Mouse (Mus musculus): ENCODE data around the gene Syn3. TPM values are rescaled to one million over a fixed set of nuclear protein-coding genes. Genes with fewer than 3 reads are reported as not detected.
A peak's percentile ranks its signal among the peaks of the same experiment; 100 is the strongest.
"Not testable (repeated sequence)": the region's sequence is repeated elsewhere in the genome, so short reads cannot be mapped to it uniquely, and the experiment has no call there.

The Syn3 gene
- polyA plus RNA-seq, 1 experiment from 2014 or later: 44.1 TPM

DNA sequence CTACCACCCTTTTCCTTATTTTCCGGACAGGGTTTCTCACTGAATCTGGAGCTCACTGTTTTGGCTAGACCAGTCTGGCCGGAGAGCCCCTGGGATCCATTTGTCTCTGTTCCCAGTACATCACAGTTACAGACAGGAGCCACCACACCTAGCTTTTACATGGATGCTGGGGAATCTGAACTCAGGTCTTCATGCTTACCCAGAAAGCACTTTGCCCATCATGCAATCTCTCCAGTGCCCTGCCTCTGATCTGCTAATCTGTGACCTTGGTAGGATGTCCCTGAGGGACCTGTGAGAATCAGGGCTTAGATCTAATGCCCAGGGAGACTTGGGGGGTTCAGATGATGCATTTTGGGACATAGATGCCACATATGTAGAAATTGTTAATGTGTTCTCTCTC is 373.3 kb downstream of the Syn3 start:
- Histone ChIP-seq H3K4me2 (ENCODE audit: low read depth, low read length) (no peak overlapping the region), H3K27me3 (ENCODE audit: control insufficient read depth, insufficient read depth, low read length) (no peaks in the 10 kb centered on the region), H3K36me3 (ENCODE audit: control insufficient read depth, insufficient read depth, low read length) (no peaks in the 10 kb centered on the region), H3K4me1 (ENCODE audit: control insufficient read depth, insufficient read depth, low read length) (no peaks in the 10 kb centered on the region), H3K27ac (ENCODE audit: low read depth, low read length) (no peak overlapping the region), H3K4me3 (ENCODE audit: low read depth, low read length) (no peak overlapping the region), H3K9ac (replicated peaks; ENCODE audit: low read depth, low read length) (no peak overlapping the region), H3K9me3 (ENCODE audit: control insufficient read depth, low read length) (no peaks in the 10 kb centered on the region)
- no peak for ATAC-seq (ENCODE audit: low read depth)
- WGBS: 94% methylated on average over 2 of the region's 2 CpGs

DNA sequence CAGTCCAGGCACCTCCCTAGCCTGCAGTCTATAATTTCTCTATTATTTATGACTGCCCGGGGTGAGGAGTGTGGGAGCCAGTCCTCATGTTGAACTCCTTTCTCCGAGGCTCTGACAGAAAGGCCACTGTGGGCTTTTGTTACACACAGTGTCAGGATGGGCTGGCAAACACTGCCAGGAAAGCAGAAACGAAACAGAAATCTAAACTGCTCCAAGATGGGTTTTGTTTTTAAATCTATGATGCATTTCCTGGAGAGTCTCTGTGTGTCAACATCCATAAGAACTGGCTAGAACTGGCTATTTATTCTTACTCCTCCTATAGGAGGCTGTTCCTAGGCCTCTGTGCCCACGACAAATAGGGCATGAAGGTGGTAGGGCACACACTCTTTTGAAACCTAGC is 374.6 kb downstream of the Syn3 start:
- H3K4me1 ChIP-seq (ENCODE audit: control insufficient read depth, insufficient read depth, low read length): no peaks in the 10 kb centered on the region
- 75% methylated on average over 4 of the region's 4 CpGs for WGBS

GRCm38 (mm10) chr10:86123224-86123623 is 375.5 kb downstream of the Syn3 start:
- Histone ChIP-seq H3K9ac (replicated peaks; ENCODE audit: low read depth, low read length) (no peak overlapping the region), H3K27me3 (ENCODE audit: control insufficient read depth, insufficient read depth, low read length) (no peaks in the 10 kb centered on the region), H3K4me1 (ENCODE audit: control insufficient read depth, insufficient read depth, low read length) (no peaks in the 10 kb centered on the region), H3K27ac (ENCODE audit: low read depth, low read length) (no peak overlapping the region), H3K36me3 (ENCODE audit: control insufficient read depth, insufficient read depth, low read length) (no peaks in the 10 kb centered on the region), H3K9me3 (ENCODE audit: control insufficient read depth, low read length) (no peaks in the 10 kb centered on the region), H3K4me3 (ENCODE audit: low read depth, low read length) (no peak overlapping the region), H3K4me2 (ENCODE audit: low read depth, low read length) (no peak overlapping the region)
- no peak for ATAC-seq (ENCODE audit: low read depth)
- WGBS: 89% methylated on average over 2 of the region's 2 CpGs

More for the DNA sequence above, 374.6 kb downstream of the Syn3 start:
- H3K36me3 ChIP-seq (ENCODE audit: control insufficient read depth, insufficient read depth, low read length): no peaks in the 10 kb centered on the region
- no peak overlapping the region for H3K9ac ChIP-seq (replicated peaks; ENCODE audit: low read depth, low read length)
- no peaks in the 10 kb centered on the region for H3K27me3 ChIP-seq (ENCODE audit: control insufficient read depth, insufficient read depth, low read length)
- H3K4me2 ChIP-seq (ENCODE audit: low read depth, low read length): no peak overlapping the region
- H3K9me3 ChIP-seq (ENCODE audit: control insufficient read depth, low read length): no peaks in the 10 kb centered on the region
- no peak for ATAC-seq (ENCODE audit: low read depth)
- H3K4me3 ChIP-seq (ENCODE audit: low read depth, low read length): no peak overlapping the region
- H3K27ac ChIP-seq (ENCODE audit: low read depth, low read length): no peak overlapping the region

- not testable (repeated sequence) for H3K36me3 ChIP-seq (ENCODE audit: control insufficient read depth, insufficient read depth, low read length); H3K9ac ChIP-seq (replicated peaks; ENCODE audit: low read depth, low read length); ATAC-seq (ENCODE audit: low read depth); H3K4me3 ChIP-seq (ENCODE audit: low read depth, low read length); H3K4me1 ChIP-seq (ENCODE audit: control insufficient read depth, insufficient read depth, low read length); H3K27me3 ChIP-seq (ENCODE audit: control insufficient read depth, insufficient read depth, low read length); H3K27ac ChIP-seq (ENCODE audit: low read depth, low read length); H3K9me3 ChIP-seq (ENCODE audit: control insufficient read depth, low read length); H3K4me2 ChIP-seq (ENCODE audit: low read depth, low read length)
- 93% methylated on average over 10 of the region's 10 CpGs for WGBS
Measured at GRCm38 (mm10) chr10:86122456-86122855, 376.2 kb downstream of the Syn3 start.

- Histone ChIP-seq H3K36me3 (ENCODE audit: control insufficient read depth, insufficient read depth, low read length) (no peaks in the 10 kb centered on the region), H3K4me1 (ENCODE audit: control insufficient read depth, insufficient read depth, low read length) (no peaks in the 10 kb centered on the region), H3K9ac (replicated peaks; ENCODE audit: low read depth, low read length) (no peak overlapping the region), H3K4me3 (ENCODE audit: low read depth, low read length) (no peak overlapping the region), H3K4me2 (ENCODE audit: low read depth, low read length) (no peak overlapping the region), H3K27ac (ENCODE audit: low read depth, low read length) (no peak overlapping the region), H3K9me3 (ENCODE audit: control insufficient read depth, low read length) (no peaks in the 10 kb centered on the region), H3K27me3 (ENCODE audit: control insufficient read depth, insufficient read depth, low read length) (no peaks in the 10 kb centered on the region)
- 81% methylated on average over 2 of the region's 2 CpGs for WGBS
- ATAC-seq (ENCODE audit: low read depth): no peak
Measured at GRCm38 (mm10) chr10:86116268-86116667, 382.4 kb downstream of the Syn3 start.

GRCm38 (mm10) chr10:86114431-86114848 is 384.3 kb downstream of the Syn3 start:
- WGBS: 15% methylated on average over 5 of the region's 5 CpGs
- Histone ChIP-seq H3K9me3 (ENCODE audit: control insufficient read depth, low read length) (no peaks in the 10 kb centered on the region), H3K4me2 (ENCODE audit: low read depth, low read length) (no peak overlapping the region), H3K4me1 (ENCODE audit: control insufficient read depth, insufficient read depth, low read length) (no peaks in the 10 kb centered on the region), H3K4me3 (ENCODE audit: low read depth, low read length) (no peak overlapping the region), H3K27me3 (ENCODE audit: control insufficient read depth, insufficient read depth, low read length) (no peaks in the 10 kb centered on the region), H3K9ac (replicated peaks; ENCODE audit: low read depth, low read length) (no peak overlapping the region), H3K36me3 (ENCODE audit: control insufficient read depth, insufficient read depth, low read length) (no peaks in the 10 kb centered on the region), H3K27ac (ENCODE audit: low read depth, low read length) (no peak overlapping the region)
- ATAC-seq (ENCODE audit: low read depth): no peak

DNA sequence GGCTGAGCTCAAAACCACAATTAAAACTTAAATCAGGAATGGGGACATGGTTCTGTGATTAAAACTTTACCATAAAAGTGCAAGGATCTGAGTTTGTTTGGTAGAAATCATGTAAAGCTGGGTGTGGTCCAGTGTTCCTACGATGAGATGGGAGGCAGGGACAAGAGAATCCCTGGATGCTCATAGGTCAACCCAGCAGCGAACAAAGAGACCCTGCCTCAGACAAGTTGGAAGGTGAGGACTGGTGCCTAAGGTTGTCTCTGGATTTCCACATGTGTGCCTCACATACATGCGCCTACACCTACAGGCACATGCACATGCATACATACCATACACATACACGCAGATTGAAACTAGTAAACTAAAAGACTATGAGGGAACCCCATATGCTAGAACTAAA is 389.9 kb downstream of the Syn3 start:
- H3K4me3 ChIP-seq (ENCODE audit: low read depth, low read length): no peak overlapping the region
- H3K27me3 ChIP-seq (ENCODE audit: control insufficient read depth, insufficient read depth, low read length): no peaks in the 10 kb centered on the region
- no peaks in the 10 kb centered on the region for H3K36me3 ChIP-seq (ENCODE audit: control insufficient read depth, insufficient read depth, low read length)
- no peak for ATAC-seq (ENCODE audit: low read depth)
- no peaks in the 10 kb centered on the region for H3K9me3 ChIP-seq (ENCODE audit: control insufficient read depth, low read length)
- 93% methylated on average over 4 of the region's 4 CpGs for WGBS
- H3K4me1 ChIP-seq (ENCODE audit: control insufficient read depth, insufficient read depth, low read length): no peaks in the 10 kb centered on the region
- H3K9ac ChIP-seq (replicated peaks; ENCODE audit: low read depth, low read length): no peak overlapping the region
- no peak overlapping the region for H3K27ac ChIP-seq (ENCODE audit: low read depth, low read length)
- no peak overlapping the region for H3K4me2 ChIP-seq (ENCODE audit: low read depth, low read length)

- WGBS: 84% methylated on average over 4 of the region's 4 CpGs
- no peaks in the 10 kb centered on the region for H3K36me3 ChIP-seq (ENCODE audit: control insufficient read depth, insufficient read depth, low read length)
- no peaks in the 10 kb centered on the region for H3K4me1 ChIP-seq (ENCODE audit: control insufficient read depth, insufficient read depth, low read length)
- H3K27ac ChIP-seq (ENCODE audit: low read depth, low read length): no peak overlapping the region
- H3K9ac ChIP-seq (replicated peaks; ENCODE audit: low read depth, low read length): no peak overlapping the region
- H3K4me3 ChIP-seq (ENCODE audit: low read depth, low read length): no peak overlapping the region
- H3K27me3 ChIP-seq (ENCODE audit: control insufficient read depth, insufficient read depth, low read length): no peaks in the 10 kb centered on the region
- H3K9me3 ChIP-seq (ENCODE audit: control insufficient read depth, low read length): no peaks in the 10 kb centered on the region
- ATAC-seq (ENCODE audit: low read depth): no peak
- no peak overlapping the region for H3K4me2 ChIP-seq (ENCODE audit: low read depth, low read length)
Measured at GRCm38 (mm10) chr10:86107681-86108080, 391.0 kb downstream of the Syn3 start.

- Histone ChIP-seq H3K27me3 (ENCODE audit: control insufficient read depth, insufficient read depth, low read length) (no peaks in the 10 kb centered on the region), H3K36me3 (ENCODE audit: control insufficient read depth, insufficient read depth, low read length) (no peaks in the 10 kb centered on the region), H3K27ac (ENCODE audit: low read depth, low read length) (no peak overlapping the region), H3K4me3 (ENCODE audit: low read depth, low read length) (no peak overlapping the region), H3K9ac (replicated peaks; ENCODE audit: low read depth, low read length) (no peak overlapping the region), H3K4me1 (ENCODE audit: control insufficient read depth, insufficient read depth, low read length) (no peaks in the 10 kb centered on the region), H3K9me3 (ENCODE audit: control insufficient read depth, low read length) (no peaks in the 10 kb centered on the region; the same call in 1 of the 2 replicates), H3K4me2 (ENCODE audit: low read depth, low read length) (no peak overlapping the region)
- peak; percentile 34; the same call in 1 of the 2 replicates for ATAC-seq (ENCODE audit: low read depth)
Measured at GRCm38 (mm10) chr10:86103976-86104375, 394.7 kb downstream of the Syn3 start.
